Mouse (Mus musculus) cerebellum, adult (tissue): ENCODE results near the gene Slc24a4.

Experiments
- ATAC-seq: cut with Nextera tagmentation; 2 replicates; pipeline ENCODE4 v1.9.2; 2017; ENCODE audit warnings: mild to moderate bottlenecking, moderate library complexity, mixed read lengths; ENCODE audit not compliant: insufficient number of reproducible peaks, low FRiP score, low TSS enrichment

The Slc24a4 gene

DNA sequence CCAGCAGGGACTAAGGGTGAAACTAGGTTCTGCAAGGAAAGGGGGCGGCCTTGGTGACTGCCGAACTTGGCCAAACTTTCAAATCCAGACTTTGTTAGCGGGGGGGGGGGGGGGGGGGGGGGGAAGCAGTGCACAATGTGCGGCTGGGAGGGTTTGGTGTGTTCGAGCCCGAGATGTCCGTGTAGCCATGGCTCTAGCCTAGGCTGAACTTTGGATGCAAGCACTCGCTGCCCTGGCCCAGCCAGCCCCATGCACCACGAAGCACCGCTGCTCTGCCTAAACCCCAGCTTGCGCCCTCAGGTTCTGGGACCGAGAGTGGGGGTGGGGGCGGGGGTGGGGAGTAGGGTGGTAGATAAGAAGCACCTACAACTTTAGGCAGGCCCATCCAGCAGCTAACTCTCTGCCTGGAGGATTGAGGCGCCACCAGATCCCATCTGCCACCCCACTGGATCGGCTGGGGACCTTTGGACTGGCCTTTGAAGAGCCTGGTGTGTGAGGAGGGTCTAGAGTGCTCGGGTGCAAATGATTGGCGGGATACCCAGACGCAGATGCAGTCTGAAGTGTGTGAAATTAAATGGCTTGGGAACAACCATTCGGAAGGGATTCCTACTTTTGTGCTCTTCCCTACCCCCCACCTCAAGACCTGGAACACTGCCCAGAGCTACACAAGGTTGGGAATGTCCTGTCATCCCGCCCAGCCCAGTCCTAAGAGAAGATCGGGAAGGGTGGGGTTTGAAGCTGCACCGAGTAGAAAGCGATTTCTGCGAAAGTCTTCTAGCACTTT, 155.1 kb downstream of the Slc24a4 start:
- no peak for ATAC-seq

- ATAC-seq = no peak
Measured at GRCm38 (mm10) chr12:102284267-102284610, 155.7 kb downstream of the Slc24a4 start.

DNA sequence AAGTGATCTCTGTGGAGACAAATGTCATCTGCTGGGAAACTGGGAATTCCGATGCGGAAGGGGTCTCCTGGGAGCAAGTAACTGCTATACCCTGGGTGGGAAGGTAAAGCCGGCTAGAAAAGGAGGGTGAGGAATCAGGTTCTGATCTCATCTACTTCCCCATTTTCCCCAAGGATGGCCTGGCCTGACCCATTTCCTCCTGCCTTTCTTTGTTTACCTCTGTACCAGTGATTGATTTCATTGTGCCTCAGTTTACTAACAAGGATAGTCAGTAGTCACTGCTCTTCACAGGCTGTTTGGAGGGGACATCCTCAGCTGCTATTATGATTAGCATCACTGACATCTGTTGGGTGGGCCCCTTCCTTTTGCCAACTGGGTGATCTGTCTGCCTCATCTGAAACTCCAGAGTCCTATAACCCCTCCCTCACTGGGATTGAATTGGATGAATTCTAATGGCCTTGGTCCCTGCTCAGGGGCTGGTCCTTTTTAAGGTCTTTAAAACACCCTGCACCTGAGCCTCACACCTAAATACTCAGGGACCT, 156.2 kb downstream of the Slc24a4 start:
- no peak for ATAC-seq

GRCm38 (mm10) chr12:102285318-102285717, 156.8 kb downstream of the Slc24a4 start:
- ATAC-seq = no peak

GRCm38 (mm10) chr12:102285779-102286178, 157.2 kb downstream of the Slc24a4 start:
- ATAC-seq = no peak

GRCm38 (mm10) chr12:102286681-102287414, 158.3 kb downstream of the Slc24a4 start:
- no peak for ATAC-seq

DNA sequence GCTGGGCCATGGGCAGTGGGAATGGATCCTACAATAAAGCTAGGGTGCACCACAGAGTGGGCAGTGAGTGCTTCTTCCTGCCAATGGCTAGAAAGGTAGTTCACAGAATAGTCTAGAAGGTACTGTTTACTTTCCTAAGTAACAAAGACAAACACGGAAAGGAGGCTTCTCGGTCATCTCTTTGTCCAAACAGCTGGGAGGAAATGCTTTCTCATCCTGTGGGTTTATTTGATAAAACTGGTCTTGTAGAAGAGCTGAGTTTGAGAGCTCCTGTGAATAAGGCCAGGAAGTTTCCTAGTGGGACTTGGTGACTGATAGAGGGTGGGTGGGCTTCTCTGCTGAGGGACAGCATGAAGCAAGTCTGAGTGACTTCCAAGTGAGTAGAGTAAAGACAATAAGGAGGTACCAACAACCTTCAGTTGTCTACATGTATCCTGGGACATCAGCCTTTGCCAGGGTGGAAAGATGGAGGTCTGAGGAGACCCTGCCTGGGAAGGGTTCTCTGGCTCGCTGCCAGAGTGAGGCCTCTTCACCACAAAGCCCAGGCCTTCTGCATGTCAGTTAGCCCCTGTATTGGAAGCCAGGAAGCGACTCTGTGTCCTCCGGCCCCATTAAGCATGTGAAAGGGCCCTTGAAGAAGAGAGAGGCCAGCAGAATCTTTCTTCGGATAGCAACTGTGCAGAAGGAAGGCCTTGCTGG, 159.5 kb downstream of the Slc24a4 start:
- ATAC-seq = no peak

- no peak for ATAC-seq
Measured at GRCm38 (mm10) chr12:102288846-102289245, 160.3 kb downstream of the Slc24a4 start.

GRCm38 (mm10) chr12:102289568-102289967, 161.0 kb downstream of the Slc24a4 start:
- no peak for ATAC-seq

- no peak for ATAC-seq
Measured at GRCm38 (mm10) chr12:102290662-102291061, 162.1 kb downstream of the Slc24a4 start.

DNA sequence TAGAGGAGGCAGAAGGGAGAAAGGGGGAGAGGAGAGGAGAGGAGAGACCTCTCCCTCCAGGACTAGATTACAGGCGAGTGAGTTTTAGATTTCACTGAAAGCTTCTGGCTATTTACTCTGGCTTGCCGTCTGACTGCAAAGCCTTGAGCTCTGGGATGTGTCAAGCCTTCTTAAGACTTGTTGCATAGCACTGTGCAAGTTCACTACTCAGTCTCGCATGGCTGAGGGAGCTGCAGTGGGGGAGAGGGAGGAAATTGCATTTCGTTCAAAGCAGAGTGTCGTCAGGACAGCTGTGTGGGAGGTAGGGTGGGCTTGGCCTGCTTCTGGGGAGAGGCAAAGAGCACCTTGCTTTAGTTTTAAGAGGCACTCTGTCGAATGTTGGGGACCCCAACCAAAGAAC, 163.2 kb downstream of the Slc24a4 start:
- ATAC-seq = no peak

GRCm38 (mm10) chr12:102292501-102293215, 164.1 kb downstream of the Slc24a4 start:
- ATAC-seq = no peak

GRCm38 (mm10) chr12:102294634-102295033, 166.1 kb downstream of the Slc24a4 start:
- no peak for ATAC-seq

- ATAC-seq = no peak
Measured at GRCm38 (mm10) chr12:102295230-102295629, 166.7 kb downstream of the Slc24a4 start.

DNA sequence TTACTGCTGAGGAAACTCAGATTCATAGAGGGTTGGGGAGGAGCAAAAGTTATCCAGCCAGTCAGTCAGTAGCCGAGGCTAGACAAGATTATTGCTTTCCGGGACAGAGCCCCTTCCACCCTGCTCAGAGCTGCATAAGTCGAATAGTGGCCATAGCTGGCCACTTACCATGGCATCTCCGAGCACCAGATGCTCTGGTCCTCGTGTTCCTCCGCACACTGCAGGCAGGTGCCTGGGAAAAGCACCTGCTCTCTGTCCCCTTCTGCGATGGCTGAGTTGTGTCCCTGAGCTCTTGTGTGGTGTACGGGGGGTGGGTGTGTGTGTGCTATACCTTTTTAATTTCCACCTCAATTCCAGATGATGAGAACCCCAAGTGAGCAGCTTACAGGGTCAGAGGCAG, 167.1 kb downstream of the Slc24a4 start:
- no peak for ATAC-seq

DNA sequence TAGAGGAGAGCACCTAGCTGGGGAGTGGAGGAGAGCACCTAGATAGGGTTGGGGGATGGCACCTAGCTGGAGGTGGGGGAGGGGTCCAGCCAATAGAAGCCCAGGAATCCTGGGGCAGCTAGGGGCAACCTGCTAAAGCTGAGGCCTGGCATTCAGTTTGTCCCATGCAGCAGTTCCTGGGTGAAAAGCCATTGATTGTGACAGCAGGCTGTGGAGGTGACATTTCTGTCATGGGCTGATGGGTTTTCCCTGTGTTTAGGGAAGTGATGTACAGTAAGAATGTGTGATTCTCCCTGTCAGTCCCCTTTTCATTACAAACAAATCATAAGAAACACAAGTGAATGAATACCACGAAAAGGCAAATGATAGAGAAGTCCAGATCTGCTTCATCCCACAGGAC, 167.8 kb downstream of the Slc24a4 start:
- ATAC-seq = no peak

GRCm38 (mm10) chr12:102296967-102297366, 168.4 kb downstream of the Slc24a4 start:
- no peak for ATAC-seq

DNA sequence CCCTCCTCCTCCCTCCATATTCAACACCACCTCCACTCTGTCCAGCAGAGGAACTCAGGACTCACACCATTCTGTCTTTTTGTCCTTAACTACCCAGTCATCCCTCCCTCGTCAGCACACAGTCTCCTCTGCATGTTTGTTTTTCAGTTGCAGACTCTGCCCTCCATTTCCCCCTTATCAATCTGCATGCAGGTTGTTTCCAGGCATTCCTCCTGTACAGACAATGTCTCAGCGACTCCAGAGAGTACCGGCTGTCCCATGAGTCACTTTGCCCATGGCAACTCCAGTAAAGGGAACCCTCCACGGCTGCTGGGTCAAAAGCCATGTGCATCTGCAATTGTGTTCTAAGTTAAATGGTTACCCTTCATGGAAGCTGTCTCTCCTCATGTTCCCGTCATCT, 170.7 kb downstream of the Slc24a4 start:
- ATAC-seq = no peak

- ATAC-seq = no peak
Measured at GRCm38 (mm10) chr12:102301585-102301984, 173.1 kb downstream of the Slc24a4 start.

GRCm38 (mm10) chr12:102302322-102302721, 173.8 kb downstream of the Slc24a4 start:
- no peak for ATAC-seq
